ENCODE assay signal across 8 mouse cellular contexts in the genomic region with DNA sequence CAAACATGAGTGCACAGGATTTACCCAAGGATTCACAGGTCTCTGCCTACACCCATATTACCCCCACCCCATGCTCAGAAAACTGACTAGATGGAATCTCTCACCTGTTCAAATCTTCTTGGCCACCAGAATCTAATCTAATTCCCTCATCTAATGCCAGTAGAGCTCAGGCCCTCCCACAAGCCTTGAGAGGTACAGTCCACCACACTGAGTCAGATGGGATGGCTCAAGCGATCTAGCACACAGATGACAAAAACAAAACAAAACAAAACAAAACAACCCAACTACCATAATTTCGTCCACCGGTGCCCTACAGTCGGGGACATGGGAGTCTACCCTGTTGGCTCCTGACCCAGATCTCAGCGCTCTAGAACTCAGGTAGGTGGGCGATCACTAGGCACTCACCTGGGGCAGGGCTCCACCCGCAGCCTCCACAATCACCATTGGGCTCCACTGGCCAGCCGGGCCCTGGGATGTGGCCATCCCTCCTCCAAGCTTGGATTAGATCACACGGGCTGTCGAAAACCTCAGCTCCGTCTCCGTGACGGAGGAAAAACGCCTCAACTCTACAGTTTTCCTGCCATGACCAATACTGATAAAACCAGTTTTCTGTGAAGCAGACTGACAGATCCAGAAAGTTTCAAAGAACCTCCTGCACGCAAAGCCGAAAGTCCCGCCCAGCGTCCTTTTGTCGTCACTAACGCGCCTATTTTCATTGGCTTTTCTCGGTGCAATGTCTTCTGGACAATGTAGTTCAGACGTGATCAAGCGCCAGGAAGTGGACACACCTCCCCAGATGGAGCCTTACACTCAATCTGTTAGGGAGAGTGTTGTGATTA. TPM values are rescaled to one million over a fixed set of nuclear protein-coding genes. Genes with fewer than 3 reads are reported as not detected.
DNase-seq lines count a peak whose midpoint lies in the region; ATAC-seq and TF ChIP-seq lines count a peak whose summit lies in the region.
"Not testable (repeated sequence)": the region's sequence is repeated elsewhere in the genome, so short reads cannot be mapped to it uniquely, and the experiment has no call there.

A gene (minus strand): TSS at position 686 of the 839 bp plus-strand sequence.

- H3K4me1 ChIP-seq in bone marrow, adult 2 months (ENCODE audit: control insufficient read depth, insufficient read depth, low read length); embryonic facial prominence, embryonic 15.5 days; heart, embryonic 15.5 days (replicated peaks); kidney, embryonic 15.5 days; limb, embryonic 13.5 days; midbrain, embryonic 13.5 days (replicated peaks): not testable (repeated sequence)

- not testable (repeated sequence) for H3K36me3 ChIP-seq in embryonic facial prominence, embryonic 15.5 days; heart, embryonic 15.5 days
- H3K36me3 ChIP-seq in kidney, embryonic 15.5 days: peaks cover 13% of the 10 kb centered on the region
- H3K36me3 ChIP-seq in limb, embryonic 13.5 days: peaks cover 13% of the 10 kb centered on the region
- peaks cover 17% of the 10 kb centered on the region for H3K36me3 ChIP-seq in midbrain, embryonic 13.5 days

- not testable (repeated sequence) for H3K27me3 ChIP-seq in embryonic facial prominence, embryonic 15.5 days; heart, embryonic 15.5 days; kidney, embryonic 15.5 days; limb, embryonic 13.5 days; midbrain, embryonic 13.5 days

- H3K4me2 ChIP-seq in embryonic facial prominence, embryonic 15.5 days (replicated peaks): peak within 1 kb of the TSS; percentile 58
- H3K4me2 ChIP-seq in heart, embryonic 15.5 days: peak within 1 kb of the TSS; percentile 72
- peak within 1 kb of the TSS; percentile 61 for H3K4me2 ChIP-seq in kidney, embryonic 15.5 days
- peak within 1 kb of the TSS; percentile 70 for H3K4me2 ChIP-seq in limb, embryonic 13.5 days (replicated peaks)
- peak within 1 kb of the TSS; percentile 65 for H3K4me2 ChIP-seq in midbrain, embryonic 13.5 days (replicated peaks)

- not testable (repeated sequence) for TF ChIP-seq POLR2A in bone marrow, adult 2 months (IDR thresholded peaks at IDR 0.05; ENCODE audit: borderline replicate concordance, control insufficient read depth, low read depth, low read length)

- peak; percentile 29 for DNase-seq in 3T3-L1 (ENCODE audit: low read depth, low spot score)
- peak; percentile 20 to 32 for DNase-seq in spleen, adult 18-20 months

- H3K4me3 ChIP-seq in bone marrow, adult 2 months (replicated peaks; ENCODE audit: control insufficient read depth, low read depth, low read length): peak within 1 kb of the TSS; percentile 36
- peak within 1 kb of the TSS; percentile 54 for H3K4me3 ChIP-seq in embryonic facial prominence, embryonic 15.5 days (replicated peaks)
- H3K4me3 ChIP-seq in heart, embryonic 15.5 days: peak within 1 kb of the TSS; percentile 62
- peak within 1 kb of the TSS; percentile 58 for H3K4me3 ChIP-seq in kidney, embryonic 15.5 days (replicated peaks)
- peak within 1 kb of the TSS; percentile 56 for H3K4me3 ChIP-seq in limb, embryonic 13.5 days
- H3K4me3 ChIP-seq in midbrain, embryonic 13.5 days (replicated peaks): peak within 1 kb of the TSS; percentile 49

- WGBS in bone marrow, adult 2 months: 1% methylated on average over 24 of the region's 24 CpGs
- WGBS in embryonic facial prominence, embryonic 15.5 days: 2% methylated on average over 24 of the region's 24 CpGs
- 2% methylated on average over 24 of the region's 24 CpGs for WGBS in heart, embryonic 15.5 days
- 2% methylated on average over 24 of the region's 24 CpGs for WGBS in kidney, embryonic 15.5 days
- 2% methylated on average over 24 of the region's 24 CpGs for WGBS in limb, embryonic 13.5 days
- 3% methylated on average over 24 of the region's 24 CpGs for WGBS in midbrain, embryonic 13.5 days

- not testable (repeated sequence) for TF ChIP-seq CTCF in bone marrow, adult 2 months (IDR thresholded peaks at IDR 0.05; ENCODE audit: control insufficient read depth, insufficient read depth, low read length)

- ATAC-seq in embryonic facial prominence, embryonic 15.5 days (ENCODE audit: insufficient number of reproducible peaks, low FRiP score, low TSS enrichment, low read depth); heart, embryonic 15.5 days (replicated peaks; ENCODE audit: insufficient number of reproducible peaks, insufficient read depth, low FRiP score, low read depth); kidney, embryonic 15.5 days (replicated peaks; ENCODE audit: low FRiP score); limb, embryonic 13.5 days (ENCODE audit: low FRiP score, low read depth); midbrain, embryonic 13.5 days: not testable (repeated sequence)

- H3K9me3 ChIP-seq in embryonic facial prominence, embryonic 15.5 days (replicated peaks); heart, embryonic 15.5 days (replicated peaks); kidney, embryonic 15.5 days (replicated peaks); limb, embryonic 13.5 days; midbrain, embryonic 13.5 days: not testable (repeated sequence)

- not testable (repeated sequence) for H3K27ac ChIP-seq in bone marrow, adult 2 months (ENCODE audit: control insufficient read depth, insufficient read depth, low read depth, low read length, poor library complexity); heart, embryonic 15.5 days; limb, embryonic 13.5 days; midbrain, embryonic 13.5 days
- peak within 1 kb of the TSS; percentile 55; the same call in 1 of the 2 replicates for H3K27ac ChIP-seq in embryonic facial prominence, embryonic 15.5 days (replicated peaks)
- H3K27ac ChIP-seq in kidney, embryonic 15.5 days: 0 out of 2 replicates have a peak within 1 kb of the TSS, but pooled peaks have one; percentile 18

- H3K9ac ChIP-seq in embryonic facial prominence, embryonic 15.5 days: peak within 1 kb of the TSS; percentile 42
- H3K9ac ChIP-seq in heart, embryonic 15.5 days: peak within 1 kb of the TSS; percentile 64
- peak within 1 kb of the TSS; percentile 64 for H3K9ac ChIP-seq in kidney, embryonic 15.5 days
- peak within 1 kb of the TSS; percentile 65 for H3K9ac ChIP-seq in limb, embryonic 13.5 days
- peak within 1 kb of the TSS; percentile 63 for H3K9ac ChIP-seq in midbrain, embryonic 13.5 days (replicated peaks)

RNA-seq across cellular contexts. Expression of the gene that starts here (rescaled TPM):
- polyA plus RNA-seq in bone marrow, adult 2 months (2011; ENCODE audit: insufficient read depth, insufficient read length, low replicate concordance, missing spikeins): 0.57 and 1.8 TPM in 2 replicates
- polyA plus RNA-seq in embryonic facial prominence, embryonic 15.5 days (2015; fragmentation: Nextera tagmentation; extraction: Ambion mirVana): 10.1 and 10.3 TPM in 2 replicates
- polyA plus RNA-seq in heart, embryonic 15.5 days (2015; fragmentation: Nextera tagmentation; extraction: Ambion mirVana): 4.2 and 4.7 TPM in 2 replicates
- 7.3 and 7.5 TPM in 2 replicates for polyA plus RNA-seq in kidney, embryonic 15.5 days (2015; fragmentation: Nextera tagmentation; extraction: Ambion mirVana)
- polyA plus RNA-seq in limb, embryonic 13.5 days (2015; fragmentation: Nextera tagmentation; extraction: Ambion mirVana): 10.0 TPM in 2 replicates
- 8.9 and 9.0 TPM in 2 replicates for polyA plus RNA-seq in midbrain, embryonic 13.5 days (2015; fragmentation: Nextera tagmentation; extraction: Ambion mirVana)
